Mouse (Mus musculus) lung, postnatal 14 days (tissue): ENCODE measurements around the gene Olfr823.
"Not testable (repeated sequence)": the region's sequence is repeated elsewhere in the genome, so short reads cannot be mapped to it uniquely, and the experiment has no call there.

Experiments
- DNase-seq: peaks from one replicate; pipeline ENCODE4 v3.0.0; 2021

Olfr823 gene

GRCm38 (mm10) chr10:130115283-130115682 is at the start of gene Olfr823:
Gene Olfr823, minus strand, starts transcription at chr10:130115383.
- not testable (repeated sequence) for DNase-seq

- no peak for DNase-seq
These were observed 28.9 kb upstream of the Olfr823 start for GRCm38 (mm10) chr10:130144121-130144520.

GRCm38 (mm10) chr10:130142481-130142880 is 27.3 kb upstream of the Olfr823 start:
- DNase-seq: not testable (repeated sequence)

DNA sequence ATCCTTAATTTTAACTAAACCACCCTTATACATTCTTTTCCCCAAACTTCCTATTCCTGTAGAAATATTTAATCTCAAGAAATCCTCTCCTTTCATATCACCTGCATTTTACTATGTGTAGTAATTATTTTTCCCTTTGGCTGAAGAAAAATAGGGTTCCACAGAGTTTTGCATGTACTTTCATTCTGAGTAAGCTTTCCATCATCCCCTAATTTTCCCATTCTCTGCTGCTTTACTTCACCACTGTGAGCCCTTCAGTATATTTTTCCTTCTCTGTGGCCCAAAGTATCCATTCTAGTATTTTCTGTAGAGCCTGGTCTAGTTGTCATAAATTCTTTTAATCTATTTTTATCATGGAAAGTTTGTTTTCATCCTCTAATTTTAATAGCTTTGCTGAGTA is 19.6 kb upstream of the Olfr823 start:
- DNase-seq: no peak

GRCm38 (mm10) chr10:130129900-130130299 is 14.7 kb upstream of the Olfr823 start, which contains the start of gene Olfr824:
Gene Olfr824, minus strand, starts transcription at chr10:130130000.
- DNase-seq: not testable (repeated sequence)

DNA sequence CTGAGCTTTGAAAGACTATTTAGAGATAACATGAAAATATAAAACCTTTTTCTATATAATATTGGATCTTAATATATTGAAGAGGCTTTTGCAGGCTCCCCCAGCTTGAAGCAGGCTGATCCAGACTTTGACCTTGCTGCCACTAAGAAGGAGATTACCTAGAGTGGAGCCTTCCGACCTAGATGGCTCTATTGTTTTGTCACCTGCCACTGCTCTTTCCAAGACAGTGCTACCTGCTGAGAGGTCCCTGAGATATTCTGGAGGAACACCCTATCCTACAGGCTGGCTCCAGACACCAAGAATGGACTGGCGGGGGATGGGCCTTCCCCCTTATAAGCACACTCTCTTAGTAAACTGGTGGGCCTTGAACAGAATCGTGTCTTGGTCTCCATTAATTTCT is 862 bp upstream of the Olfr823 start:
- not testable (repeated sequence) for DNase-seq

GRCm38 (mm10) chr10:130096104-130096503 is 19.1 kb downstream of the Olfr823 start:
- no peak for DNase-seq

DNA sequence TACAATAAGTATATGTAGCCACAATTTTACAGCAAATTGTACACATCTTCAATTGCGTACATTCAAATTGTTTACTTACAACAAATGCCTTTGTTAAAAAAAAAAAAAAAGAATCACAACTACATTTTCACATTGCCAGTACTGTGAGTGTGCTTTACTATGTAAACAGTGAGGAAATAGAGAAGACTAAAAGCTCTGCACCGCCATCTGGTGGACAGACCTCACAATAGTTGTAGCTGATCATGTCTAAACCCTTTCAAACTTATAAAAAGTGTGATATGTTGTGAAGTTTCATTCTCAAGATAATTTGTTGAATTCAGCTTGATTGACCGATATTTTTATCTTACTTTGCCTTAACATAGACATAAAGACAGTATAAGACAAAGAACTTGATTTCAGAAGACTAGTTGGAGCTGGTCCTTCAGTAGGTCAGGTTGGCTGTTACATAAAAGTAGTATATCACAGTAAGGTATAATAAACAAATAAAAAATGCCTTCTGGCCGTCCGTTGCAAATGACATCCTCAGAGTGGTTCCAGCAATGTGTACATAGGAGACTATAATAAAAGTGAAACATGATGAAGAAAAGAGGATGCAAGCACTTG is 22.2 kb downstream of the Olfr823 start:
- DNase-seq: peak; percentile 35

GRCm38 (mm10) chr10:130070910-130071309 is 44.3 kb downstream of the Olfr823 start, which contains the start of gene Olfr822:
Gene Olfr822, plus strand, starts transcription at chr10:130071210.
- DNase-seq: no peak
